Mouse (Mus musculus) fibroblast of lung, adult 2 months (primary cell): Measurements from ENCODE around the gene Nckap5.

Experiments used
- DNase-seq: peaks from one replicate; pipeline ENCODE4 v3.0.0-alpha.2; 2011; ENCODE audit warnings: low read depth

Gene Nckap5

GRCm38 (mm10) chr1:126765506-126766170, 65.0 kb downstream of the Nckap5 start:
- DNase-seq: no peak

GRCm38 (mm10) chr1:126764201-126764600, 66.4 kb downstream of the Nckap5 start:
- DNase-seq: no peak

- no peak for DNase-seq
These were observed 67.4 kb downstream of the Nckap5 start for GRCm38 (mm10) chr1:126763192-126763591.

- no peak for DNase-seq
These were observed 70.2 kb downstream of the Nckap5 start for GRCm38 (mm10) chr1:126760386-126760785.

- peak; percentile 93 for DNase-seq
These were observed 74.9 kb downstream of the Nckap5 start for GRCm38 (mm10) chr1:126755682-126756081.

GRCm38 (mm10) chr1:126753611-126754010, 77.0 kb downstream of the Nckap5 start:
- no peak for DNase-seq

GRCm38 (mm10) chr1:126752247-126753037, 78.2 kb downstream of the Nckap5 start:
- no peak for DNase-seq

- no peak for DNase-seq
These were observed 79.5 kb downstream of the Nckap5 start for GRCm38 (mm10) chr1:126751137-126751536.

- DNase-seq: no peak
These were observed 80.4 kb downstream of the Nckap5 start for GRCm38 (mm10) chr1:126750156-126750555.

- DNase-seq: no peak
These were observed 82.7 kb downstream of the Nckap5 start for GRCm38 (mm10) chr1:126747914-126748313.

- DNase-seq: no peak
These were observed 85.0 kb downstream of the Nckap5 start for GRCm38 (mm10) chr1:126745482-126746136.

- no peak for DNase-seq
These were observed 85.8 kb downstream of the Nckap5 start for GRCm38 (mm10) chr1:126744631-126745305.

- DNase-seq: no peak
These were observed 92.3 kb downstream of the Nckap5 start for GRCm38 (mm10) chr1:126738291-126738640.

- DNase-seq: peak; percentile 64
These were observed 92.9 kb downstream of the Nckap5 start for GRCm38 (mm10) chr1:126737554-126738290.

- no peak for DNase-seq
These were observed 98.9 kb downstream of the Nckap5 start for GRCm38 (mm10) chr1:126731691-126732090.

GRCm38 (mm10) chr1:126726400-126727055, 104.1 kb downstream of the Nckap5 start:
- no peak for DNase-seq

GRCm38 (mm10) chr1:126725628-126726367, 104.8 kb downstream of the Nckap5 start:
- no peak for DNase-seq

- no peak for DNase-seq
These were observed 108.7 kb downstream of the Nckap5 start for GRCm38 (mm10) chr1:126721917-126722316.

- DNase-seq: no peak
These were observed 110.8 kb downstream of the Nckap5 start for GRCm38 (mm10) chr1:126719733-126720348.

- no peak for DNase-seq
These were observed 124.0 kb downstream of the Nckap5 start for GRCm38 (mm10) chr1:126706611-126707010.
